Mouse (Mus musculus) MEL (cell line): Measurements from ENCODE around the gene D430042O09Rik. TPM values are rescaled to one million over a fixed set of nuclear protein-coding genes. Genes with fewer than 3 reads are reported as not detected.

Experiments
- DNase-seq: peaks from one replicate; pipeline ENCODE4 v3.0.0; 2011; ENCODE audit warnings: low read depth, low spot score
- H3K27ac ChIP-seq: 2 replicates; pipeline ENCODE4 v1.5.1; 2012; ENCODE audit warnings: low read depth, mild to moderate bottlenecking, control low read depth, low read length, moderate library complexity; ENCODE audit not compliant: control insufficient read depth
- H3K27me3 ChIP-seq, 2 experiments: fragments of 150-350 bp in 1 of 2; sonication (generic) in 1 of 2; 2 replicates each; pipeline ENCODE4 v1.6.1; 2012; ENCODE audit warnings: low read length in 2 of 2, mild to moderate bottlenecking in 2 of 2, improper control_type of control experiment in 1 of 2, moderate library complexity in 1 of 2; ENCODE audit not compliant: insufficient read depth in 2 of 2, control insufficient read depth in 1 of 2
- H3K36me3 ChIP-seq, 2 experiments: 2 replicates each; pipeline ENCODE4 v1.6.1; 2012 to 2014; ENCODE audit warnings: low read length in 2 of 2, improper control_type of control experiment in 1 of 2, inconsistent platforms in 1 of 2, mild to moderate bottlenecking in 1 of 2; ENCODE audit not compliant: insufficient read depth in 2 of 2, control insufficient read depth in 1 of 2
- H3K4me1 ChIP-seq, 2 experiments: fragments of 150-350 bp in 1 of 2; sonication (generic) in 1 of 2; 2 replicates each; pipeline ENCODE4 v1.6.1; 2012; ENCODE audit warnings: low read length in 2 of 2, improper control_type of control experiment in 1 of 2, mild to moderate bottlenecking in 1 of 2; ENCODE audit not compliant: insufficient read depth in 2 of 2, control insufficient read depth in 1 of 2
- H3K4me3 ChIP-seq, 2 experiments: fragments of 150-350 bp in 1 of 2; sonication (generic) in 1 of 2; 2 replicates each; pipeline ENCODE4 v1.5.1; 2012; ENCODE audit warnings: low read depth in 2 of 2, low read length in 2 of 2, mild to moderate bottlenecking in 2 of 2, moderate library complexity in 2 of 2, control low read depth in 1 of 2, improper control_type of control experiment in 1 of 2; ENCODE audit not compliant: control insufficient read depth in 1 of 2, insufficient read depth in 1 of 2
- H3K79me2 ChIP-seq: 2 replicates; pipeline ENCODE4 v1.6.1; 2012; ENCODE audit warnings: mild to moderate bottlenecking, low read length, moderate library complexity; ENCODE audit not compliant: control insufficient read depth, poor library complexity, insufficient read depth
- H3K9ac ChIP-seq: 2 replicates; pipeline ENCODE4 v1.6.1; 2012; ENCODE audit warnings: low read depth, mild to moderate bottlenecking, control low read depth, low read length, moderate library complexity; ENCODE audit not compliant: control insufficient read depth, poor library complexity, severe bottlenecking
- H3K9me3 ChIP-seq: fragments of 150-350 bp; sonication (generic); replicated peaks from 2 replicates; pipeline ENCODE4 v1.6.1; 2012; ENCODE audit warnings: mild to moderate bottlenecking, low read length, improper control_type of control experiment, moderate library complexity; ENCODE audit not compliant: insufficient read depth
- BHLHE40 ChIP-seq: IDR thresholded peaks from 2 replicates; pipeline ENCODE4 v1.6.1; 2012; ENCODE audit warnings: low read depth, mild to moderate bottlenecking, inconsistent platforms, low read length, improper control_type of control experiment, borderline replicate concordance
- CTCF ChIP-seq, 3 experiments: IDR thresholded peaks in 2 of 3; conservative IDR thresholded peaks in 1 of 3; 2 replicates each; pipeline ENCODE4 v1.5.1; 2011 to 2012; ENCODE audit warnings: low read length in 3 of 3, low read depth in 2 of 3, mild to moderate bottlenecking in 2 of 3, improper control_type of control experiment in 1 of 3, inconsistent platforms in 1 of 3, mixed read lengths in 1 of 3, moderate library complexity in 1 of 3; ENCODE audit not compliant: control insufficient read depth in 1 of 3, insufficient read depth in 1 of 3, poor library complexity in 1 of 3, severe bottlenecking in 1 of 3
- E2F4 ChIP-seq: IDR thresholded peaks from 2 replicates; pipeline ENCODE4 v1.6.1; 2011; ENCODE audit warnings: low read depth, low read length, improper control_type of control experiment, borderline replicate concordance
- ELF1 ChIP-seq: IDR thresholded peaks from 2 replicates; pipeline ENCODE4 v1.6.1; 2014; ENCODE audit warnings: low read depth, mild to moderate bottlenecking, inconsistent platforms, low read length, improper control_type of control experiment, moderate library complexity
- GATA1 ChIP-seq: IDR thresholded peaks from 2 replicates; pipeline ENCODE4 v1.6.1; 2011; ENCODE audit warnings: low read depth, low read length, improper control_type of control experiment
- HCFC1 ChIP-seq: IDR thresholded peaks from 2 replicates; pipeline ENCODE4 v1.6.1; 2012; ENCODE audit warnings: low read depth, mild to moderate bottlenecking, inconsistent platforms, low read length, improper control_type of control experiment, moderate library complexity
- JUND ChIP-seq: IDR thresholded peaks from 2 replicates; pipeline ENCODE4 v1.6.1; 2011; ENCODE audit warnings: low read depth, mild to moderate bottlenecking, improper control_type of control experiment, low read length
- MAFK ChIP-seq: IDR thresholded peaks from 2 replicates; pipeline ENCODE4 v1.6.1; 2011; ENCODE audit warnings: low read depth, mild to moderate bottlenecking, low read length, improper control_type of control experiment, borderline replicate concordance
- MAX ChIP-seq: IDR thresholded peaks from 2 replicates; pipeline ENCODE4 v1.6.1; 2011; ENCODE audit warnings: low read length, improper control_type of control experiment
- MAZ ChIP-seq: IDR thresholded peaks from 2 replicates; pipeline ENCODE4 v1.6.1; 2012; ENCODE audit warnings: low read depth, mild to moderate bottlenecking, inconsistent platforms, low read length, improper control_type of control experiment
- MEF2A ChIP-seq: IDR thresholded peaks from 2 replicates; pipeline ENCODE4 v1.6.1; 2014; ENCODE audit warnings: low read depth, mild to moderate bottlenecking, inconsistent platforms, low read length, improper control_type of control experiment; ENCODE audit not compliant: poor library complexity, insufficient replicate concordance, severe bottlenecking; ENCODE audit errors: extremely low read depth
- MXI1 ChIP-seq: IDR thresholded peaks from 2 replicates; pipeline ENCODE4 v1.6.1; 2011; ENCODE audit warnings: mild to moderate bottlenecking, low read depth, low read length, improper control_type of control experiment
- NRF1 ChIP-seq: IDR thresholded peaks from 2 replicates; pipeline ENCODE4 v1.6.1; 2014; ENCODE audit warnings: low read depth, mild to moderate bottlenecking, inconsistent platforms, low read length, improper control_type of control experiment, moderate library complexity; ENCODE audit not compliant: poor library complexity, insufficient read depth, severe bottlenecking
- POLR2AphosphoS2 ChIP-seq: IDR thresholded peaks from 2 replicates; pipeline ENCODE4 v1.6.1; 2011; ENCODE audit warnings: low read length, improper control_type of control experiment
- RAD21 ChIP-seq: IDR thresholded peaks from 2 replicates; pipeline ENCODE4 v1.6.1; 2011; ENCODE audit warnings: mild to moderate bottlenecking, low read depth, low read length, improper control_type of control experiment
- RCOR1 ChIP-seq: IDR thresholded peaks from 2 replicates; pipeline ENCODE4 v1.6.1; 2012; ENCODE audit warnings: low read depth, mild to moderate bottlenecking, inconsistent platforms, low read length, improper control_type of control experiment
- SIN3A ChIP-seq: IDR thresholded peaks from 2 replicates; pipeline ENCODE4 v1.6.1; 2012; ENCODE audit warnings: low read length, improper control_type of control experiment, inconsistent platforms
- SMC3 ChIP-seq: IDR thresholded peaks from 2 replicates; pipeline ENCODE4 v1.6.1; 2011; ENCODE audit warnings: low read depth, low read length, improper control_type of control experiment
- UBTF ChIP-seq: IDR thresholded peaks from 2 replicates; pipeline ENCODE4 v1.6.1; 2012; ENCODE audit warnings: low read depth, mild to moderate bottlenecking, inconsistent platforms, low read length, improper control_type of control experiment, moderate library complexity, borderline replicate concordance; ENCODE audit not compliant: insufficient read depth
- USF1 ChIP-seq: IDR thresholded peaks from 2 replicates; pipeline ENCODE4 v1.6.1; 2014; ENCODE audit warnings: low read depth, mild to moderate bottlenecking, inconsistent platforms, low read length, improper control_type of control experiment, moderate library complexity
- USF2 ChIP-seq, 2 experiments: IDR thresholded peaks; 2 replicates each; pipeline ENCODE4 v1.6.1; 2011 to 2012; ENCODE audit warnings: improper control_type of control experiment in 2 of 2, low read length in 2 of 2, borderline replicate concordance in 1 of 2, inconsistent platforms in 1 of 2, low read depth in 1 of 2, mild to moderate bottlenecking in 1 of 2; ENCODE audit not compliant: insufficient read depth in 1 of 2
- ZC3H11A ChIP-seq: IDR thresholded peaks from 2 replicates; pipeline ENCODE4 v1.6.1; 2012; ENCODE audit warnings: low read depth, mild to moderate bottlenecking, inconsistent platforms, low read length, improper control_type of control experiment
- ZKSCAN1 ChIP-seq: IDR thresholded peaks from 2 replicates; pipeline ENCODE4 v1.6.1; 2012; ENCODE audit warnings: low read depth, mild to moderate bottlenecking, inconsistent platforms, low read length, improper control_type of control experiment, moderate library complexity
- ZMIZ1 ChIP-seq: IDR thresholded peaks from 2 replicates; pipeline ENCODE4 v1.6.1; 2012; ENCODE audit warnings: low read depth, mild to moderate bottlenecking, inconsistent platforms, low read length, improper control_type of control experiment, moderate library complexity
- ZNF384 ChIP-seq: IDR thresholded peaks from 2 replicates; pipeline ENCODE4 v1.6.1; 2012; ENCODE audit warnings: low read depth, mild to moderate bottlenecking, inconsistent platforms, low read length, improper control_type of control experiment
- polyA plus RNA-seq, 2 experiments: library from polyadenylated mRNA; stranded (reverse) in 1 of 2; unstranded in 1 of 2; fragments of >175 nt in 1 of 2; fragments of >200 nt in 1 of 2; gene quantifications; 2 replicates each; pipeline versions ENCODE4 v1.2.1 to v1.2.4; 2012; ENCODE audit warnings: low replicate concordance in 2 of 2, low read depth in 1 of 2; ENCODE audit not compliant: insufficient read length in 2 of 2, insufficient read depth in 1 of 2, missing spikeins in 1 of 2
- total RNA-seq: library from RNA; depleted of rRNA; stranded (reverse); fragments of 300-350 nt; gene quantifications from 2 replicates; pipeline ENCODE4 v1.2.3, GENCODE M21; 2012

D430042O09Rik gene
- total and polyA plus RNA-seq, 3 experiments: 6.2 to 12.8 TPM; not detected in 1

DNA sequence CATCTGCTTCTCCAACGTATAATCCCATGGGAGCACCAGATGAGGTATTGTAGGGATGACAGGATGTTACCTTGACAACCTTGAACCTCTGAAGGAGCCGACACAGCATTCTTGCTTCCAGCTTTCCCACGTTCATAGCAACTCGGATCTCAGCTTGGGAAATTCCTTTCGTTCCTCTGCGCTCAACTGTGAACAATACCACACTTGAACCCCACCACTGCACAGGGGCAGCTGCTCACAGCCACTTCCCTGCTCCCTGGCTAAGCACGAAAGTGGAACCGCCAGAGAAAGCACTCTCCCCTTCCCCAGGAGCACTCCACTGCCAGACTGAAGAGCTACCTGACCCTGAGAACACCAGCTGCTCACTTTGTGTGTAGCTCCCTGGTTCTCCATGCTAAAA lies 28.9 kb upstream of the D430042O09Rik start:
- H3K4me1 ChIP-seq: no peaks in the 10 kb centered on the region
- TF ChIP-seq NRF1 (no peak), SIN3A (no peak), GATA1 (no peak), MAZ (no peak), UBTF (no peak), ZNF384 (no peak), RAD21 (no peak), MEF2A (no peak), HCFC1 (no peak)
- TF ChIP-seq, all 39 proteins: peak for 0
- Histone ChIP-seq H3K79me2 (no peaks in the 10 kb centered on the region), H3K36me3 (peaks cover 0 to 19% of the 10 kb centered on the region in 2 experiments; a peak in 2 of 4 replicates), H3K9me3 (no peaks in the 10 kb centered on the region), H3K9ac (no peak overlapping the region), H3K4me3 (no peak overlapping the region), H3K27me3 (no peaks in the 10 kb centered on the region), H3K27ac (no peak overlapping the region)
- DNase-seq: no peak

GRCm38 (mm10) chr7:125679936-125680335 lies 27.8 kb upstream of the D430042O09Rik start:
- no peak for DNase-seq
- H3K27me3 ChIP-seq: no peaks in the 10 kb centered on the region
- H3K36me3 ChIP-seq: peaks cover 0 to 15% of the 10 kb centered on the region in 2 experiments; a peak in 2 of 4 replicates
- TF ChIP-seq ZKSCAN1 (no peak), SIN3A (no peak), RCOR1 (no peak), ELF1 (no peak), MAX (no peak), SMC3 (no peak), MEF2A (no peak), POLR2AphosphoS2 (no peak), USF2 (IDR thresholded peaks at IDR 0.05; ENCODE audit: borderline replicate concordance in 1 of 2, insufficient read depth in 1 of 2, low read depth in 1 of 2, low read length in 2 of 2) (no peak), BHLHE40 (no peak), RAD21 (no peak), MXI1 (no peak), USF1 (no peak), JUND (no peak), MAFK (no peak), ZC3H11A (no peak), E2F4 (no peak), ZMIZ1 (no peak), CTCF (IDR thresholded peaks at IDR 0.05 in 2 of 3, conservative IDR thresholded peaks at IDR 0.05 in 1 of 3; ENCODE audit: control insufficient read depth in 1 of 3, insufficient read depth in 1 of 3, low read depth in 2 of 3, low read length in 3 of 3, poor library complexity in 1 of 3, severe bottlenecking in 1 of 3) (no peak)
- H3K4me1 ChIP-seq: no peaks in the 10 kb centered on the region
- H3K79me2 ChIP-seq: no peaks in the 10 kb centered on the region
- H3K9ac ChIP-seq: no peak overlapping the region
- no peak overlapping the region for H3K27ac ChIP-seq
- H3K9me3 ChIP-seq: no peaks in the 10 kb centered on the region
- no peak overlapping the region for H3K4me3 ChIP-seq
